Mouse (Mus musculus) gastrocnemius, adult 2 months (tissue): ENCODE results near the gene P3h3. TPM values are rescaled to one million over a fixed set of nuclear protein-coding genes. Genes with fewer than 3 reads are reported as not detected.
A peak's percentile ranks its signal among the peaks of the same experiment; 100 is the strongest.
"Not testable (repeated sequence)": the region's sequence is repeated elsewhere in the genome, so short reads cannot be mapped to it uniquely, and the experiment has no call there.

Source experiments
- DNase-seq: peaks from one replicate; pipeline ENCODE4 v3.0.0; 2022
- H3K27ac ChIP-seq: fragments of 200-600 bp; 2 replicates; pipeline ENCODE4 v1.8.1; 2022; ENCODE audit warnings: mild to moderate bottlenecking
- H3K4me3 ChIP-seq: fragments of 200-600 bp; 2 replicates; pipeline ENCODE4 v1.8.1; 2022; ENCODE audit warnings: mild to moderate bottlenecking, moderate library complexity
- CTCF ChIP-seq: fragments of 200-600 bp; IDR thresholded peaks from 2 replicates; pipeline ENCODE4 v1.8.1; 2022; ENCODE audit warnings: antibody characterized with exemption, mild to moderate bottlenecking, moderate library complexity
- intact Hi-C: fragments of 180-260 bp; cut with DNase I; formaldehyde crosslinking; loops from one replicate; pipeline ENCODE4 v1.15.1; 2025
- total RNA-seq, 2 experiments: library from RNA; stranded (reverse); gene quantifications; 2 replicates each; pipeline ENCODE4 v1.2.3; 2021

The P3h3 gene
- total RNA-seq, 2 experiments from 2014 or later, result 4.1 to 7.1 TPM

- intact Hi-C loops, result loop anchor here (5.0 kb wide), 1 partner anchor 53 kb away; the partner anchor contains the start of genes Atn1 and Gm45234
- no peak for TF ChIP-seq CTCF
- DNase-seq, result peak; percentile 54
- peak overlapping the region; percentile 90 for H3K4me3 ChIP-seq
- peak overlapping the region; percentile 99 for H3K27ac ChIP-seq
Measured at GRCm38 (mm10) chr6:124809775-124810538, 47.6 kb downstream of the P3h3 start.

GRCm38 (mm10) chr6:124809052-124809774 lies 48.3 kb downstream of the P3h3 start:
- peak; percentile 86 for TF ChIP-seq CTCF
- intact Hi-C loops, result loop anchor here (5.0 kb wide), 1 partner anchor 52 kb away; the partner anchor contains the start of genes Atn1 and Gm45234
- DNase-seq, result peak; percentile 91
- peak overlapping the region; percentile 90 for H3K4me3 ChIP-seq
- H3K27ac ChIP-seq, result peak overlapping the region; percentile 99

GRCm38 (mm10) chr6:124808358-124809012 lies 49.1 kb downstream of the P3h3 start, which contains the start of gene Spsb2:
Gene Spsb2 (plus strand): TSS chr6:124808661.
- peak within 1 kb of the TSS; percentile 90 for H3K4me3 ChIP-seq
- peak; percentile 87 for DNase-seq
- H3K27ac ChIP-seq, result peak within 1 kb of the TSS; percentile 99
- TF ChIP-seq CTCF, result no peak
- intact Hi-C loops, result loop anchor here (5.0 kb wide), 1 partner anchor 51 kb away; the partner anchor contains the start of genes Atn1 and Gm45234

- intact Hi-C loops, result loop anchor here (5.0 kb wide), 1 partner anchor 51 kb away; the partner anchor contains the start of genes Atn1 and Gm45234
- TF ChIP-seq CTCF, result no peak
- Histone ChIP-seq H3K27ac (peak overlapping the region; percentile 99), H3K4me3 (peak overlapping the region; percentile 90)
- no peak for DNase-seq
Measured at GRCm38 (mm10) chr6:124807986-124808357, 49.6 kb downstream of the P3h3 start.

- Histone ChIP-seq H3K27ac (peak overlapping the region; percentile 99), H3K4me3 (no peak overlapping the region)
- intact Hi-C loops, result loop anchor here (5.0 kb wide), 1 partner anchor 50 kb away; the partner anchor contains the start of genes Atn1 and Gm45234
- no peak for TF ChIP-seq CTCF
- no peak for DNase-seq
Measured at GRCm38 (mm10) chr6:124807366-124807765, 50.2 kb downstream of the P3h3 start.

- intact Hi-C loops, result loop anchor here (5.0 kb wide), 1 partner anchor 49 kb away; the partner anchor contains the start of genes Atn1 and Gm45234
- no peak for TF ChIP-seq CTCF
Measured at GRCm38 (mm10) chr6:124806446-124807140, 51.0 kb downstream of the P3h3 start.

GRCm38 (mm10) chr6:124805341-124806321 lies 51.9 kb downstream of the P3h3 start:
- peak; percentile 28; the same call in 1 of the 2 replicates for TF ChIP-seq CTCF
- intact Hi-C loops, result loop anchor here (5.0 kb wide), 1 partner anchor 48 kb away; the partner anchor contains the start of genes Atn1 and Gm45234
- peak overlapping the region; percentile 74 for H3K4me3 ChIP-seq
- peak; percentile 97 for DNase-seq
- peak overlapping the region; percentile 99 for H3K27ac ChIP-seq

More at GRCm38 (mm10) chr6:124806446-124807140, 51.0 kb downstream of the P3h3 start:
- Histone ChIP-seq H3K27ac (peak overlapping the region; percentile 99), H3K4me3 (peak overlapping the region; percentile 74)
- DNase-seq, result no peak

- intact Hi-C loops, result no loop called here
- no peak overlapping the region; the same call in 1 of the 2 replicates for H3K27ac ChIP-seq
Measured at GRCm38 (mm10) chr6:124804341-124804740, 53.2 kb downstream of the P3h3 start.

GRCm38 (mm10) chr6:124803691-124804090 lies 53.9 kb downstream of the P3h3 start:
- intact Hi-C loops, H3K4me3 ChIP-seq: not testable (repeated sequence)

More at GRCm38 (mm10) chr6:124804341-124804740, 53.2 kb downstream of the P3h3 start:
- no peak for TF ChIP-seq CTCF
- H3K4me3 ChIP-seq, result no peak overlapping the region
- DNase-seq, result no peak

GRCm38 (mm10) chr6:124803061-124803460 lies 54.5 kb downstream of the P3h3 start:
- TF ChIP-seq CTCF, result no peak
- intact Hi-C loops, result no loop called here
- no peak for DNase-seq

More at GRCm38 (mm10) chr6:124803691-124804090, 53.9 kb downstream of the P3h3 start:
- DNase-seq, H3K27ac ChIP-seq: not testable (repeated sequence)

GRCm38 (mm10) chr6:124802400-124802799 lies 55.2 kb downstream of the P3h3 start:
- H3K4me3 ChIP-seq, DNase-seq, H3K27ac ChIP-seq, intact Hi-C loops: not testable (repeated sequence)

More at GRCm38 (mm10) chr6:124803061-124803460, 54.5 kb downstream of the P3h3 start:
- Histone ChIP-seq H3K27ac (no peak overlapping the region), H3K4me3 (no peak overlapping the region)
